Mouse (Mus musculus) hindbrain, embryonic 15.5 days (tissue): ENCODE measurements around the gene Id2. TPM values are rescaled to one million over a fixed set of nuclear protein-coding genes. Genes with fewer than 3 reads are reported as not detected.

Source experiments
- ATAC-seq: fragments of 200-750 bp; cut with Nextera tagmentation; 2 replicates; pipeline ENCODE4 v1.8.0; 2017; ENCODE audit warnings: low read depth, moderate number of reproducible peaks, moderate TSS enrichment; ENCODE audit not compliant: low FRiP score
- H3K27ac ChIP-seq: fragments of 300-500 bp; sonication (generic); replicated peaks from 2 replicates; pipeline ENCODE4 v1.5.1; 2015; ENCODE audit warnings: mild to moderate bottlenecking, inconsistent platforms
- H3K27me3 ChIP-seq: fragments of 300-500 bp; sonication (generic); 2 replicates; pipeline ENCODE4 v1.6.1; 2015; ENCODE audit warnings: control low read depth, inconsistent platforms
- H3K36me3 ChIP-seq: fragments of 300-500 bp; sonication (generic); 2 replicates; pipeline ENCODE4 v1.6.1; 2015; ENCODE audit warnings: control low read depth, inconsistent platforms
- H3K4me1 ChIP-seq: fragments of 300-500 bp; sonication (generic); replicated peaks from 2 replicates; pipeline ENCODE4 v1.6.1; 2015; ENCODE audit warnings: control low read depth, inconsistent platforms
- H3K4me2 ChIP-seq: fragments of 300-500 bp; sonication (generic); 2 replicates; pipeline ENCODE4 v1.6.1; 2015; ENCODE audit warnings: moderate library complexity, mild to moderate bottlenecking, inconsistent platforms
- H3K4me3 ChIP-seq: fragments of 300-500 bp; sonication (generic); 2 replicates; pipeline ENCODE4 v1.5.1; 2015; ENCODE audit warnings: mild to moderate bottlenecking, inconsistent platforms
- H3K9ac ChIP-seq: fragments of 300-500 bp; sonication (generic); 2 replicates; pipeline ENCODE4 v1.6.1; 2015; ENCODE audit warnings: inconsistent platforms
- H3K9me3 ChIP-seq: fragments of 300-500 bp; sonication (generic); 2 replicates; pipeline ENCODE4 v1.6.1; 2016; ENCODE audit warnings: control low read depth, inconsistent platforms
- WGBS: fragments of 180-500 bp; shearing (Covaris S2); methylation state at CpG from one replicate; pipeline ENCODE4 v1.1.7; 2015; 5-methylcytosine and 5-hydroxymethylcytosine counted together
- polyA plus RNA-seq: library from polyadenylated mRNA; unstranded; fragments of >200 nt; fragmentation: Nextera tagmentation; extraction: Ambion mirVana; gene quantifications from 2 replicates; pipeline ENCODE4 v1.2.1, GENCODE M21; 2015

Id2 gene
- polyA plus RNA-seq, 1 experiment from 2014 or later: 312 TPM

DNA sequence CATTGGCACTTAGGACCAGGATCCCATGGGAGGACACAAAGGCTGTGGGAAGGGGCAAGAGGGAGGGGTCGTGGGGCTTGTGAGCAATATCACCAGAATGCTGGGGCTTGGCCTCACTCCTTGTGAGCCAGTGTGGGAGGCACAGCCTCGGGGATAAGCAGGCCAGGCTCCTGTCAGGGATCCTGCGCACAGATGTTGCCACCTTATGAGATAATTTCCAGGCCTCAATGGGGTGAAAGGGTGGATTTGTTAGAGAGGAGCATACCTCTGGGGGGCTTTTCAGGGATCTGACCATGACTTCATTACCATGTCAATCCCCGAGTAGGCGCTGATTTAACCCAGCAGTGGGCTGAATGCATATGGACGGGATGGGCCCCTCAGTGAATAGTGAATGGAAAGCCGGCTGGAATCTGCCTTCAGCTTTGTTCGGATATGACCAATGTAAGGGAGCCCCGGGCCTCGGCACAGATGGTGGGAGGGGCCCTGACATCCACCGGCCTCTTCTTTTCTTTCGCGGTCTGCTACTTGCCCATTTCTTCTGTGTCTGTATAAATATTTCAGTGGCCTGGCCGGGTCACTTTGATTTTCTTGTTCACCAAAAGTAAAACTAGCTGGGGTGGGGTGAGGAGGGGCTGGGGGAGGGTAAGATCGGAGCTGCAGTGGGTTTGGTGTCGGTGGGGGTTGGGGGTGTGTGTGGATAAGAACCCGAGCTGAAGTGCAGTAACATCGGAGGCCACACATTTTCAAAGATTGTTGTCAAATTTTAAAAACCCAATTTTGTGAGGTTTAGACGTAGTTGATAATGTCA is 27.7 kb upstream of the Id2 start:
- peak; percentile 71 for ATAC-seq
- no peaks in the 10 kb centered on the region for H3K9me3 ChIP-seq
- H3K4me2 ChIP-seq: no peak overlapping the region
- WGBS: 8% methylated on average over 19 of the region's 19 CpGs
- H3K27ac ChIP-seq: no peak overlapping the region
- no peak overlapping the region for H3K4me3 ChIP-seq
- H3K9ac ChIP-seq: no peak overlapping the region
- no peaks in the 10 kb centered on the region for H3K36me3 ChIP-seq
- H3K27me3 ChIP-seq: peaks cover 7% of the 10 kb centered on the region
- H3K4me1 ChIP-seq: peaks cover 9% of the 10 kb centered on the region; the same call in 1 of the 2 replicates

DNA sequence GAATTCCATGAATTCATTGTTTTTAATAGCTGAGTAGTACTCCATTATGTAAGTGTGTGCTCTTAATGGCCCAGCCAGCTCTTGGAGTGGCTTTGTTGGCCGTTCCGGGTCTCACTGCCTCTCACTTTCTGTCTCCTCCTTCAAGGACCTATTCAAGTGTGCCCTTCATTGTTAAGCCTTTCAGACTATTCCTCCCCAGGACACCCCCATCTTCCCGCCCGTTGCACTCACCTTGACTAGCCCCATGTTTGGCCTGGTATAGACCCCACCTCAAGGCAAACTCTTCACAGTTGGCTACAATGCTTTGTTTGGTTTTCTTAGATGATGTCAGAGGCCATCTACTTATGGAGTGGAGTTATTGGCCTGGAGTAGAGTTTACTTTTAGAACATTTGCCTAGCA is 23.8 kb upstream of the Id2 start:
- Histone ChIP-seq H3K27me3 (peaks cover 2% of the 10 kb centered on the region; the same call in 1 of the 2 replicates), H3K27ac (no peak overlapping the region), H3K9ac (no peak overlapping the region), H3K4me2 (no peak overlapping the region), H3K9me3 (no peaks in the 10 kb centered on the region), H3K4me1 (peaks cover 14% of the 10 kb centered on the region), H3K36me3 (no peaks in the 10 kb centered on the region), H3K4me3 (no peak overlapping the region)
- ATAC-seq: no peak
- WGBS: 82% methylated on average over 4 of the region's 4 CpGs

GRCm38 (mm10) chr12:25119278-25119677 is 22.3 kb upstream of the Id2 start:
- no peaks in the 10 kb centered on the region for H3K9me3 ChIP-seq
- peaks cover 5% of the 10 kb centered on the region; the same call in 1 of the 2 replicates for H3K4me1 ChIP-seq
- H3K27me3 ChIP-seq: no peaks in the 10 kb centered on the region
- WGBS: 45% methylated on average over 15 of the region's 15 CpGs
- H3K9ac ChIP-seq: no peak overlapping the region
- H3K36me3 ChIP-seq: no peaks in the 10 kb centered on the region
- no peak overlapping the region for H3K4me3 ChIP-seq
- H3K27ac ChIP-seq: 0 out of 2 replicates have a peak overlapping the region, but pooled peaks have one; percentile 14
- peak; percentile 61; the same call in 1 of the 2 replicates for ATAC-seq
- no peak overlapping the region for H3K4me2 ChIP-seq

GRCm38 (mm10) chr12:25117856-25118511 is 21.0 kb upstream of the Id2 start:
- no peak overlapping the region for H3K4me3 ChIP-seq
- peaks cover 5% of the 10 kb centered on the region; the same call in 1 of the 2 replicates for H3K4me1 ChIP-seq
- no peaks in the 10 kb centered on the region for H3K27me3 ChIP-seq
- ATAC-seq: no peak
- H3K9me3 ChIP-seq: no peaks in the 10 kb centered on the region
- H3K27ac ChIP-seq: no peak overlapping the region
- no peak overlapping the region for H3K4me2 ChIP-seq
- H3K9ac ChIP-seq: no peak overlapping the region
- 89% methylated on average over 4 of the region's 4 CpGs for WGBS
- H3K36me3 ChIP-seq: no peaks in the 10 kb centered on the region

- Histone ChIP-seq H3K4me2 (no peak overlapping the region), H3K4me1 (peaks cover 5% of the 10 kb centered on the region; the same call in 1 of the 2 replicates), H3K36me3 (no peaks in the 10 kb centered on the region), H3K27me3 (no peaks in the 10 kb centered on the region), H3K27ac (no peak overlapping the region), H3K9ac (no peak overlapping the region), H3K4me3 (no peak overlapping the region), H3K9me3 (no peaks in the 10 kb centered on the region)
- 87% methylated on average over 2 of the region's 2 CpGs for WGBS
- ATAC-seq: no peak
Observed at GRCm38 (mm10) chr12:25116126-25116525, 19.2 kb upstream of the Id2 start.

DNA sequence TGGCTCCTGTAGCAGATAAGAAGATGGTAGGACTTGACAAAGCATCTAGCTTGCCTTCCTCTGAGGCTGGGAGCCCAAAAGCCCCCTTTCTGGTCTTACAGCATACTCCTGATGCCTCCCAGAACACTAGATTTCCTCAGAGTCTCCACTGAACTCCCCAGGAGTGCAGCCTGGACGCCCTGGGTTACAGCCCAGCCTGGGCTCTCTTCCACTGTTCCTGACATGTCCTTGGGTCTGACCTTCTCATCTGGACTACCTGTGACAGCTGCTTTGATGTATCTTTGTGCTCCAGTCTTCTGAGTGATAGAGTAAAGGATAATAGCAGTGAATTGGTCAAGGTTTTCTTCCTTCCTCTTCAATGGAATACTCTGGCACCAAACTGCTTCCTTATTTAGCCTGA is 17.5 kb upstream of the Id2 start:
- WGBS: 76% methylated on average over 1 of the region's 1 CpGs
- H3K4me3 ChIP-seq: no peak overlapping the region
- H3K4me2 ChIP-seq: no peak overlapping the region
- no peaks in the 10 kb centered on the region for H3K36me3 ChIP-seq
- H3K4me1 ChIP-seq: peaks cover 4% of the 10 kb centered on the region; the same call in 1 of the 2 replicates
- H3K27me3 ChIP-seq: no peaks in the 10 kb centered on the region
- H3K27ac ChIP-seq: no peak overlapping the region
- H3K9me3 ChIP-seq: no peaks in the 10 kb centered on the region
- ATAC-seq: no peak
- no peak overlapping the region for H3K9ac ChIP-seq

DNA sequence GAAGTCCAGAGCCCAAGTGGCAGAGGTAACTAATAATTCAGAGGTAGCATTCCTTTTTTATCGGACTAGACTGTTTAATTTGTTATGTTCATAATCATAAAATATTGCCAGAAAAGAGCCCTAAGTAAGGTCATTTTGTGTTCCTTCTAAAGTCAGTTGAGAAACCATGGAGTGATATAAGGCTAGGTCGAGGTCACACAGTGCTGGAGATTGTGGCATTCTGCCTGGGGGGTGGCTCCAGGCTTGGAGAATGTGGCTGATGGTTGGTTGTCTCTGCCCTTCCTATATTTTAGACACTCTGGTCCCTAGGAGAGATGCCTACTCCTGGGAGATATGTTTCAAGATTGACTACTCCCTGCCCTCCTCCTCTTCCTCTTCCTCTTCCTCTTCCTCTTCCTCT is 16.4 kb upstream of the Id2 start:
- WGBS: 93% methylated on average over 2 of the region's 2 CpGs

GRCm38 (mm10) chr12:25112806-25113205 is 15.9 kb upstream of the Id2 start:
- Histone ChIP-seq H3K27ac (no peak overlapping the region), H3K9ac (no peak overlapping the region), H3K4me3 (no peak overlapping the region), H3K36me3 (no peaks in the 10 kb centered on the region), H3K4me1 (no peaks in the 10 kb centered on the region), H3K27me3 (no peaks in the 10 kb centered on the region), H3K4me2 (no peak overlapping the region), H3K9me3 (no peaks in the 10 kb centered on the region)
- WGBS: 93% methylated on average over 2 of the region's 2 CpGs
- no peak for ATAC-seq

More for the DNA sequence above, 16.4 kb upstream of the Id2 start:
- Histone ChIP-seq H3K27me3 (no peaks in the 10 kb centered on the region), H3K9ac (no peak overlapping the region), H3K4me2 (no peak overlapping the region), H3K27ac (no peak overlapping the region), H3K4me1 (no peaks in the 10 kb centered on the region), H3K36me3 (no peaks in the 10 kb centered on the region), H3K9me3 (no peaks in the 10 kb centered on the region), H3K4me3 (no peak overlapping the region)
- ATAC-seq: no peak

GRCm38 (mm10) chr12:25110682-25111078 is 13.7 kb upstream of the Id2 start:
- no peak overlapping the region for H3K4me2 ChIP-seq
- H3K36me3 ChIP-seq: no peaks in the 10 kb centered on the region
- H3K4me3 ChIP-seq: no peak overlapping the region
- no peaks in the 10 kb centered on the region for H3K27me3 ChIP-seq
- WGBS: 82% methylated on average over 7 of the region's 7 CpGs
- no peak overlapping the region for H3K9ac ChIP-seq
- no peak overlapping the region for H3K27ac ChIP-seq
- H3K4me1 ChIP-seq: no peaks in the 10 kb centered on the region
- no peak for ATAC-seq
- no peaks in the 10 kb centered on the region for H3K9me3 ChIP-seq

DNA sequence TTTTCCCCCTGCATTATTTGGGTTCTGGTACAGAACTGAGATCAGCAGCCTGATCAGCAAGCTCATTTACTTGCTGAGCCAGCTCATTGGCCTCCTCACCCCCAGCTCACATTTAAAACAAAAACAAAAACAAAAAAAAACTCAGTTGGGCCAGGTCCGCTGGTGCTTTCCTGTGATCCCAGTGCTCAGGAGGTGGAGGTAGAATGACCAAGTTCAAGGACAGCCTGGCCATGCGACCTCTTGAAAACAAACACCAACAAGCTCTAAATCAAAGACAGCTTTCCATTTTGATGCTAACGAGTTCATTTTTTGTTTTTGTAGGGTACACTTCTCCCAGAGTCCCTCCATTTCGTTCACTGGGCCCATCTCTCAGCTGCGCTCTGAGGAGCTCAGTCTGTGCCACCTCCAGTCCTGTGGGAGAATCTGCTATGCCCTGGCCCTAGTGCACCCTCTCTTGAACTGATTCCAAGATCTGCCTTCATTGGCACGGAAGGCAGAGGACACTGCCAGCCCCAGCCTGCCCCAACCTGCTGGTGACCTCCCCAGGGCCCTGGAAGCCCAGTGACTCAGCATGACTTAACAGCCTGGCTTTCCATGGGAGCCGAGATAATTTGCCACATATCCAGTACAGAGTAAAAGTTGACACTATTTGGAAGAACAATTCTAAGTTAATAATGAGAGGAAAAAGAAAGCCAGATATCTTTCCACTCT is 13.2 kb upstream of the Id2 start:
- Histone ChIP-seq H3K9ac (no peak overlapping the region), H3K27ac (no peak overlapping the region), H3K4me2 (no peak overlapping the region), H3K36me3 (no peaks in the 10 kb centered on the region), H3K4me3 (no peak overlapping the region), H3K4me1 (no peaks in the 10 kb centered on the region), H3K9me3 (no peaks in the 10 kb centered on the region), H3K27me3 (no peaks in the 10 kb centered on the region)
- no peak for ATAC-seq
- WGBS: 61% methylated on average over 7 of the region's 7 CpGs

DNA sequence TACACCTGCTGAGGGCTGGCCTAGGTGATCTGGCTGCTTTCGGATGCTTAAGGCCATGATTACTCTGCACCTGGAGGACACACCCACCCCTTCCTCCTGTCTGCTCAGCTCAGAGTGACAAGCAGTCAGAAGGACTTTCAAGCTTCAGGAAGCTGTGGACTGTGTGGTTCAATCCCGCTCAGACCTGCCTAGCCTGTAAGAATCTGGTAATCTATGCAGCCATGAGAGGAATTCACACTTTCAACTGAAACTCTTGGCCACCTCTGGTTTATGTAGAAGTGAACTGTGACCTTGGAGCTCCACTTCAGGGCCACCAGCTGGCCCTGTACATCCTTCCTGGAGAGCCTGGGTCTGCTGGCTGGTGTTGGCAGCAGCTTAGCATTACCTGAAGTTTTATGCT is 11.9 kb upstream of the Id2 start:
- Histone ChIP-seq H3K27ac (no peak overlapping the region), H3K4me2 (no peak overlapping the region), H3K4me3 (no peak overlapping the region), H3K9ac (no peak overlapping the region), H3K36me3 (no peaks in the 10 kb centered on the region), H3K9me3 (no peaks in the 10 kb centered on the region), H3K27me3 (no peaks in the 10 kb centered on the region), H3K4me1 (no peaks in the 10 kb centered on the region)
- ATAC-seq: no peak
- WGBS: 88% methylated on average over 2 of the region's 2 CpGs

DNA sequence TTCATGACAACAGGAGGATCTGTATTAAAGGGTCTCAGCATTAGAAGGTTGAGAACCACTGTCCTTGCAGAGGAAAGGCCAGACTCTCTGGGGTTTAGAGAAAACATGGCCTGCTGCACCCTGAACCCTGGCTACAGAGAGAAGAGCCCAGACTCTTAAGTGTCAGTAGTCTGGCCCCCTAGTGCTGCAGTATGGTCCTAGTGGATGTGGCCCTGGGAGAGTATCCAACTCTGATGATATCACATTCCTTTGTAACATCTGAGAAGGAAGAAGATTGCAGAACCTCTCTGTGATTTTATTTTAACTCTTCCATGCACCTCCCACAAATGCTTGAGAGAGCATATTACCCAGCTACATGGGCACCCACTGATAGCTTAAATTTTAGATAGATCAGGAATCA is 7.6 kb upstream of the Id2 start:
- H3K4me2 ChIP-seq: no peak overlapping the region
- H3K4me1 ChIP-seq: peaks cover 20% of the 10 kb centered on the region
- ATAC-seq: no peak
- no peaks in the 10 kb centered on the region for H3K9me3 ChIP-seq
- no peak overlapping the region for H3K27ac ChIP-seq
- no peak overlapping the region for H3K4me3 ChIP-seq
- no peak overlapping the region for H3K9ac ChIP-seq
- no peaks in the 10 kb centered on the region for H3K36me3 ChIP-seq
- 0 out of 2 replicates have a peak, but pooled peaks cover 3% of the 10 kb centered on the region for H3K27me3 ChIP-seq
